Mouse (Mus musculus) E14TG2a.4 (cell line): ENCODE measurements around the gene Hap1.

Experiments
- H3K27me3 ChIP-seq: 2 replicates; pipeline ENCODE4 v1.6.1; 2014; ENCODE audit warnings: low read length, control low read depth; ENCODE audit not compliant: insufficient read depth
- H3K36me3 ChIP-seq: 2 replicates; pipeline ENCODE4 v1.6.1; 2014; ENCODE audit warnings: low read length, control low read depth; ENCODE audit not compliant: insufficient read depth
- H3K4me1 ChIP-seq: replicated peaks from 2 replicates; pipeline ENCODE4 v1.6.1; 2014; ENCODE audit warnings: low read depth, low read length, control low read depth
- H3K4me3 ChIP-seq: replicated peaks from 2 replicates; pipeline ENCODE4 v1.5.1; 2014; ENCODE audit warnings: mild to moderate bottlenecking, low read length
- H3K9me3 ChIP-seq: 2 replicates; pipeline ENCODE4 v1.6.1; 2014; ENCODE audit warnings: low read length, control low read depth
- CTCF ChIP-seq: conservative IDR thresholded peaks from 2 replicates; pipeline ENCODE4 v1.5.1; 2014; ENCODE audit warnings: low read length
- NANOG ChIP-seq: IDR thresholded peaks from 2 replicates; pipeline ENCODE4 v1.6.1; 2014; ENCODE audit warnings: borderline replicate concordance, low read length, mixed read lengths
- POU5F1 ChIP-seq: IDR thresholded peaks from 2 replicates; pipeline ENCODE4 v1.6.1; 2014; ENCODE audit warnings: low read length, borderline replicate concordance

Hap1 gene

GRCm38 (mm10) chr11:100392958-100393357 is 37.0 kb upstream of the Hap1 start:
- TF ChIP-seq NANOG (no peak), CTCF (no peak), POU5F1 (no peak)
- H3K9me3 ChIP-seq: no peaks in the 10 kb centered on the region
- H3K4me1 ChIP-seq: peaks cover 91% of the 10 kb centered on the region
- H3K36me3 ChIP-seq: peaks cover 38% of the 10 kb centered on the region
- peak overlapping the region; percentile 70 for H3K4me3 ChIP-seq
- H3K27me3 ChIP-seq: no peaks in the 10 kb centered on the region

- Histone ChIP-seq H3K4me3 (peak overlapping the region; percentile 70), H3K9me3 (no peaks in the 10 kb centered on the region), H3K36me3 (peaks cover 38% of the 10 kb centered on the region), H3K27me3 (no peaks in the 10 kb centered on the region), H3K4me1 (peaks cover 99% of the 10 kb centered on the region)
- TF ChIP-seq POU5F1: no peak
- no peak for TF ChIP-seq CTCF
- peak; percentile 44; the same call in 1 of the 2 replicates for TF ChIP-seq NANOG
Observed at GRCm38 (mm10) chr11:100391884-100392345, 36.0 kb upstream of the Hap1 start.

GRCm38 (mm10) chr11:100391081-100391883 is 35.4 kb upstream of the Hap1 start:
- Histone ChIP-seq H3K4me3 (peak overlapping the region; percentile 70), H3K4me1 (peaks cover 99% of the 10 kb centered on the region), H3K9me3 (no peaks in the 10 kb centered on the region), H3K27me3 (no peaks in the 10 kb centered on the region), H3K36me3 (peaks cover 38% of the 10 kb centered on the region)
- TF ChIP-seq POU5F1 (no peak), CTCF (no peak), NANOG (no peak)

- Histone ChIP-seq H3K9me3 (no peaks in the 10 kb centered on the region), H3K4me3 (peak overlapping the region; percentile 70), H3K27me3 (no peaks in the 10 kb centered on the region), H3K36me3 (peaks cover 49% of the 10 kb centered on the region), H3K4me1 (peaks cover 99% of the 10 kb centered on the region)
- TF ChIP-seq POU5F1 (no peak), NANOG (no peak), CTCF (no peak)
Observed at GRCm38 (mm10) chr11:100389931-100390445, 34.1 kb upstream of the Hap1 start.

- no peak for TF ChIP-seq NANOG
- TF ChIP-seq CTCF: no peak
- no peak for TF ChIP-seq POU5F1
Observed at GRCm38 (mm10) chr11:100388588-100388987, 32.7 kb upstream of the Hap1 start.

GRCm38 (mm10) chr11:100387589-100388375 is 31.9 kb upstream of the Hap1 start:
- H3K27me3 ChIP-seq: no peaks in the 10 kb centered on the region
- H3K4me3 ChIP-seq: peak overlapping the region; percentile 70
- peaks cover 49% of the 10 kb centered on the region for H3K36me3 ChIP-seq
- no peak for TF ChIP-seq NANOG
- peaks cover 99% of the 10 kb centered on the region for H3K4me1 ChIP-seq
- H3K9me3 ChIP-seq: no peaks in the 10 kb centered on the region

More at GRCm38 (mm10) chr11:100388588-100388987, 32.7 kb upstream of the Hap1 start:
- Histone ChIP-seq H3K36me3 (peaks cover 49% of the 10 kb centered on the region), H3K27me3 (no peaks in the 10 kb centered on the region), H3K4me1 (peaks cover 99% of the 10 kb centered on the region), H3K4me3 (peak overlapping the region; percentile 70), H3K9me3 (no peaks in the 10 kb centered on the region)

GRCm38 (mm10) chr11:100387111-100387510 is 31.2 kb upstream of the Hap1 start:
- peaks cover 52% of the 10 kb centered on the region for H3K36me3 ChIP-seq
- no peaks in the 10 kb centered on the region for H3K27me3 ChIP-seq
- H3K4me3 ChIP-seq: peak overlapping the region; percentile 70
- TF ChIP-seq NANOG: no peak
- no peak for TF ChIP-seq CTCF
- TF ChIP-seq POU5F1: no peak
- no peaks in the 10 kb centered on the region for H3K9me3 ChIP-seq
- H3K4me1 ChIP-seq: peaks cover 99% of the 10 kb centered on the region

GRCm38 (mm10) chr11:100386586-100386985 is 30.7 kb upstream of the Hap1 start:
- H3K4me3 ChIP-seq: peak overlapping the region; percentile 70
- H3K27me3 ChIP-seq: no peaks in the 10 kb centered on the region
- peaks cover 57% of the 10 kb centered on the region for H3K36me3 ChIP-seq
- no peaks in the 10 kb centered on the region for H3K9me3 ChIP-seq
- TF ChIP-seq NANOG: no peak
- peaks cover 99% of the 10 kb centered on the region for H3K4me1 ChIP-seq
